Mouse (Mus musculus): ENCODE results near the gene Setd4.
A peak's percentile ranks its signal among the peaks of the same experiment; 100 is the strongest.

Gene Setd4

DNA sequence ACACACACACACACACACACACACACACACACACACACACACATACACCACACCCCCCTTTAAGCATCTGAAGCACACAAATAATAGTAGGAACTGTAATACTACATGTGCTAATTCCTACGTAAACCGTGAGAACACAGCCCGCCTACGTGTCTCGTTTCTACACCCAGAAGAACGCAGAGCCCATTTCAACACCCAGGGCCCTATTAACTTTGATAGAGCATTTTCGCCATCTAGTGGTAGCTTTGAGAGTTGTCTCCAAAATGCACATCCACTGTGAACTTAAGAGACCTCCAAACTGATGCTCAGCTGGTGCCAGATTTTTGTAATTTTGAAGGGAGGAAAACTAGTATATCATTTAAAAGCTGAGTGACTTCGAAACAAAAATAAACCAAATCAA is 60.2 kb downstream of the Setd4 start:
- DNase-seq, result peak; percentile 80 to 88

- DNase-seq, result no peak
Observed at GRCm38 (mm10) chr16:93539891-93540290, 64.0 kb downstream of the Setd4 start.

- peak in 1 of 2 experiments; percentile 16 for DNase-seq
Observed at GRCm38 (mm10) chr16:93535151-93535853, 68.6 kb downstream of the Setd4 start.

Data from cerebellum, postnatal 10 days (tissue).